Mouse (Mus musculus) MEL (cell line): ENCODE measurements at regions not wholly inside any gene's neighbourhood (a gene's known extent, or its start where the extent isn't known, plus 50 kb on each side); places are given as distances from the start of the nearest gene placed in this dataset.

Experiments
- DNase-seq: peaks from one replicate; pipeline ENCODE4 v3.0.0; 2011; ENCODE audit warnings: low read depth, low spot score
- H3K27ac ChIP-seq: 2 replicates; pipeline ENCODE4 v1.5.1; 2012; ENCODE audit warnings: low read depth, mild to moderate bottlenecking, control low read depth, low read length, moderate library complexity; ENCODE audit not compliant: control insufficient read depth
- H3K27me3 ChIP-seq, 2 experiments: fragments of 150-350 bp in 1 of 2; sonication (generic) in 1 of 2; 2 replicates each; pipeline ENCODE4 v1.6.1; 2012; ENCODE audit warnings: low read length in 2 of 2, mild to moderate bottlenecking in 2 of 2, improper control_type of control experiment in 1 of 2, moderate library complexity in 1 of 2; ENCODE audit not compliant: insufficient read depth in 2 of 2, control insufficient read depth in 1 of 2
- H3K36me3 ChIP-seq, 2 experiments: 2 replicates each; pipeline ENCODE4 v1.6.1; 2012 to 2014; ENCODE audit warnings: low read length in 2 of 2, improper control_type of control experiment in 1 of 2, inconsistent platforms in 1 of 2, mild to moderate bottlenecking in 1 of 2; ENCODE audit not compliant: insufficient read depth in 2 of 2, control insufficient read depth in 1 of 2
- H3K4me1 ChIP-seq, 2 experiments: fragments of 150-350 bp in 1 of 2; sonication (generic) in 1 of 2; 2 replicates each; pipeline ENCODE4 v1.6.1; 2012; ENCODE audit warnings: low read length in 2 of 2, improper control_type of control experiment in 1 of 2, mild to moderate bottlenecking in 1 of 2; ENCODE audit not compliant: insufficient read depth in 2 of 2, control insufficient read depth in 1 of 2
- H3K4me3 ChIP-seq, 2 experiments: fragments of 150-350 bp in 1 of 2; sonication (generic) in 1 of 2; 2 replicates each; pipeline ENCODE4 v1.5.1; 2012; ENCODE audit warnings: low read depth in 2 of 2, low read length in 2 of 2, mild to moderate bottlenecking in 2 of 2, moderate library complexity in 2 of 2, control low read depth in 1 of 2, improper control_type of control experiment in 1 of 2; ENCODE audit not compliant: control insufficient read depth in 1 of 2, insufficient read depth in 1 of 2
- H3K79me2 ChIP-seq: 2 replicates; pipeline ENCODE4 v1.6.1; 2012; ENCODE audit warnings: mild to moderate bottlenecking, low read length, moderate library complexity; ENCODE audit not compliant: control insufficient read depth, poor library complexity, insufficient read depth
- H3K9ac ChIP-seq: 2 replicates; pipeline ENCODE4 v1.6.1; 2012; ENCODE audit warnings: low read depth, mild to moderate bottlenecking, control low read depth, low read length, moderate library complexity; ENCODE audit not compliant: control insufficient read depth, poor library complexity, severe bottlenecking
- H3K9me3 ChIP-seq: fragments of 150-350 bp; sonication (generic); replicated peaks from 2 replicates; pipeline ENCODE4 v1.6.1; 2012; ENCODE audit warnings: mild to moderate bottlenecking, low read length, improper control_type of control experiment, moderate library complexity; ENCODE audit not compliant: insufficient read depth
- CHD1 ChIP-seq: IDR thresholded peaks from 2 replicates; pipeline ENCODE4 v1.6.1; 2012; ENCODE audit warnings: low read depth, mild to moderate bottlenecking, inconsistent platforms, low read length, improper control_type of control experiment
- CHD2 ChIP-seq: IDR thresholded peaks from 2 replicates; pipeline ENCODE4 v1.6.1; 2011; ENCODE audit warnings: low read length, improper control_type of control experiment
- CTCF ChIP-seq, 3 experiments: IDR thresholded peaks in 2 of 3; conservative IDR thresholded peaks in 1 of 3; 2 replicates each; pipeline ENCODE4 v1.5.1; 2011 to 2012; ENCODE audit warnings: low read length in 3 of 3, low read depth in 2 of 3, mild to moderate bottlenecking in 2 of 3, improper control_type of control experiment in 1 of 3, inconsistent platforms in 1 of 3, mixed read lengths in 1 of 3, moderate library complexity in 1 of 3; ENCODE audit not compliant: control insufficient read depth in 1 of 3, insufficient read depth in 1 of 3, poor library complexity in 1 of 3, severe bottlenecking in 1 of 3
- E2F4 ChIP-seq: IDR thresholded peaks from 2 replicates; pipeline ENCODE4 v1.6.1; 2011; ENCODE audit warnings: low read depth, low read length, improper control_type of control experiment, borderline replicate concordance
- EP300 ChIP-seq, 2 experiments: IDR thresholded peaks; 2 replicates each; pipeline ENCODE4 v1.6.1; 2011; ENCODE audit warnings: improper control_type of control experiment in 2 of 2, low read length in 2 of 2, low read depth in 1 of 2, mild to moderate bottlenecking in 1 of 2
- GABPA ChIP-seq: IDR thresholded peaks from 2 replicates; pipeline ENCODE4 v1.6.1; 2012; ENCODE audit warnings: low read depth, mild to moderate bottlenecking, inconsistent platforms, low read length, improper control_type of control experiment, moderate library complexity
- GATA1 ChIP-seq: IDR thresholded peaks from 2 replicates; pipeline ENCODE4 v1.6.1; 2011; ENCODE audit warnings: low read depth, low read length, improper control_type of control experiment
- JUND ChIP-seq: IDR thresholded peaks from 2 replicates; pipeline ENCODE4 v1.6.1; 2011; ENCODE audit warnings: low read depth, mild to moderate bottlenecking, improper control_type of control experiment, low read length
- KAT2A ChIP-seq: conservative IDR thresholded peaks from 2 replicates; pipeline ENCODE4 v1.6.1; 2012; ENCODE audit warnings: low read depth, low read length, improper control_type of control experiment, inconsistent platforms
- NELFE ChIP-seq: IDR thresholded peaks from 2 replicates; pipeline ENCODE4 v1.6.1; 2011; ENCODE audit warnings: low read depth, low read length, improper control_type of control experiment
- NRF1 ChIP-seq: IDR thresholded peaks from 2 replicates; pipeline ENCODE4 v1.6.1; 2014; ENCODE audit warnings: low read depth, mild to moderate bottlenecking, inconsistent platforms, low read length, improper control_type of control experiment, moderate library complexity; ENCODE audit not compliant: poor library complexity, insufficient read depth, severe bottlenecking
- POLR2AphosphoS2 ChIP-seq: IDR thresholded peaks from 2 replicates; pipeline ENCODE4 v1.6.1; 2011; ENCODE audit warnings: low read length, improper control_type of control experiment
- RCOR1 ChIP-seq: IDR thresholded peaks from 2 replicates; pipeline ENCODE4 v1.6.1; 2012; ENCODE audit warnings: low read depth, mild to moderate bottlenecking, inconsistent platforms, low read length, improper control_type of control experiment
- SIN3A ChIP-seq: IDR thresholded peaks from 2 replicates; pipeline ENCODE4 v1.6.1; 2012; ENCODE audit warnings: low read length, improper control_type of control experiment, inconsistent platforms
- TAL1 ChIP-seq: IDR thresholded peaks from 2 replicates; pipeline ENCODE4 v1.6.1; 2012; ENCODE audit warnings: mild to moderate bottlenecking, inconsistent platforms, low read length, moderate library complexity, mixed read lengths
- TBP ChIP-seq: IDR thresholded peaks from 2 replicates; pipeline ENCODE4 v1.8.0; 2011; ENCODE audit warnings: low read depth, low read length, improper control_type of control experiment
- UBTF ChIP-seq: IDR thresholded peaks from 2 replicates; pipeline ENCODE4 v1.6.1; 2012; ENCODE audit warnings: low read depth, mild to moderate bottlenecking, inconsistent platforms, low read length, improper control_type of control experiment, moderate library complexity, borderline replicate concordance; ENCODE audit not compliant: insufficient read depth
- ZC3H11A ChIP-seq: IDR thresholded peaks from 2 replicates; pipeline ENCODE4 v1.6.1; 2012; ENCODE audit warnings: low read depth, mild to moderate bottlenecking, inconsistent platforms, low read length, improper control_type of control experiment
- ZKSCAN1 ChIP-seq: IDR thresholded peaks from 2 replicates; pipeline ENCODE4 v1.6.1; 2012; ENCODE audit warnings: low read depth, mild to moderate bottlenecking, inconsistent platforms, low read length, improper control_type of control experiment, moderate library complexity
- ZNF384 ChIP-seq: IDR thresholded peaks from 2 replicates; pipeline ENCODE4 v1.6.1; 2012; ENCODE audit warnings: low read depth, mild to moderate bottlenecking, inconsistent platforms, low read length, improper control_type of control experiment

DNA sequence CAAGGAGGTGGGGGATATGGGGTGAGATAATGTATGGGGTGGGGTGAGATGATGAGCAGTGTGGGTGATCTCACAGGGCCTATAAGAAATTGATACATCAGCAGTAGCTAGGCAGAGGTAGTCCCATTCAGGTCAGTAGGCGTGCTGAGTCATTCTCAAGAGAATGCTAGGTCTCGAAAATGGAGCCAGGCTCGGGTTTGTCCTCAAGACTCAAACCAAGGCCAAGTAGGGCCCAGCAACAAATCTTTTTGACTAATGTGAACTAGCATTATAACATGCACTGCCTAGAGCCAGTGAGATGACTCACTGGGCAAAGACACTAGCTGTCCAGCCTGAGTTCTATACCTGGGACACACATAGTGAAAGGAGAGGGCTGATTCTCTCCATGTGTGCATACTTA, 710.8 kb upstream of the Pkdcc start:
- Histone ChIP-seq H3K27ac (no peak overlapping the region), H3K79me2 (no peaks in the 10 kb centered on the region), H3K4me3 (no peak overlapping the region), H3K27me3 (no peaks in the 10 kb centered on the region), H3K9ac (no peak overlapping the region), H3K4me1 (no peaks in the 10 kb centered on the region; a peak in 1 of 4 replicates), H3K36me3 (no peaks in the 10 kb centered on the region), H3K9me3 (no peaks in the 10 kb centered on the region)
- TF ChIP-seq GATA1 (no peak), UBTF (no peak), GABPA (no peak), CHD2 (peak; percentile 30; the same call in 1 of the 2 replicates)
- DNase-seq, result peak; percentile 49

DNA sequence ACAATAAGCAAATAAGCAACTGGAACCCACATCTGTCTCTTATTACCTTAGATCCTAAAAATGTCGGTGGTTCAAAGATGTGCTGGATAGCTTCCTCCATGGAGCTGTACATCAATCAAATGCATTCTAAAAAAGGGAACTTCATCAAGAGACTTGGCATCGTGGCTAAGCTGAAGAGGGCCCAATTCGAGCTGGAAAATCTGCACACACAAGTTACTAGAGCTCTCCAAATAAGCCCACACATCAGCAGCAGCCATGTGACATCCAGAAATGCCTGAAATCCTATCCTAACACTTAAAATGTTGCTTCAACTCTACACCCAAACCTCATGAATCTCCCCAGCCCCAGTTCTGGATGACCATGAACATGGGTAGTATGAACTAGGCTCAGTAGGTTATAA, 729.5 kb upstream of the Pkdcc start:
- no peaks in the 10 kb centered on the region for H3K79me2 ChIP-seq
- TF ChIP-seq GATA1 (no peak), POLR2AphosphoS2 (no peak), GABPA (no peak), TBP (no peak), CHD1 (no peak), CTCF (IDR thresholded peaks at IDR 0.05 in 2 of 3, conservative IDR thresholded peaks at IDR 0.05 in 1 of 3; ENCODE audit: control insufficient read depth in 1 of 3, insufficient read depth in 1 of 3, low read depth in 2 of 3, low read length in 3 of 3, poor library complexity in 1 of 3, severe bottlenecking in 1 of 3) (no peak), JUND (no peak), KAT2A (no peak), ZC3H11A (no peak), ZKSCAN1 (no peak), NRF1 (no peak), UBTF (no peak), SIN3A (no peak), E2F4 (no peak), TAL1 (no peak), EP300 (IDR thresholded peaks at IDR 0.05; ENCODE audit: low read depth in 1 of 2, low read length in 2 of 2) (no peak), NELFE (no peak), RCOR1 (no peak), ZNF384 (no peak)
- no peaks in the 10 kb centered on the region for H3K36me3 ChIP-seq
- DNase-seq, result peak; percentile 11
- no peak overlapping the region for H3K4me3 ChIP-seq
- no peak overlapping the region for H3K9ac ChIP-seq
- H3K9me3 ChIP-seq, result no peaks in the 10 kb centered on the region
- no peaks in the 10 kb centered on the region for H3K4me1 ChIP-seq
- H3K27ac ChIP-seq, result no peak overlapping the region
- H3K27me3 ChIP-seq, result no peaks in the 10 kb centered on the region
